Comparison of ENCODE assay signal across 21 mouse cellular contexts in the genomic region with DNA sequence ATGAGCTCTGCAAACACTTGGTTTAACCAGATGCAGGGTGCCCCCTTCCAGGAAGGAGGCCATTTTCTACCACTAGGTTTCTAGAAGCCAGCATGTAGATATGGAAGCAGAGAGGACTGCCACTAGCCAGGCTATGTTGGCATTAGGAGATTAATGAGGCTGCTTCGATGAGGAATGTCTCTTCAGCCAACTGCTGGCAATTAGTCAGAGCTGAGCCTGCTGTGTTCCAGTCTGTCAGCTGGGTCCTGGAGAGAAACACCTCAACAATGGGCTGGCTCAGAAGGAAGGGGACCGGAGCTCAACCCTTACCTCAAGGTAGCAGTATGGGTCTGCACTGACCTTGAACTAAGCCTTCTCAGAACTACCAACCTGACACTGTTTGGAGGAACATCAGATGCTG. TPM values are rescaled to one million over a fixed set of nuclear protein-coding genes. Genes with fewer than 3 reads are reported as not detected.
A peak's percentile ranks its signal among the peaks of the same experiment; 100 is the strongest.
DNase-seq lines count a peak whose midpoint lies in the region; ATAC-seq and TF ChIP-seq lines count a peak whose summit lies in the region.
"Had no signal": no experiment of that assay in that cellular context is flagged by ENCODE, and none has a peak within 500 bp of the region (broad histone marks: within the 10 kb centered on the region; RNA-seq: fewer than 3 reads in every experiment).

No protein-coding gene starts in this region.

- peaks cover 26% of the 10 kb centered on the region; the same call in 1 of the 2 replicates for H3K27me3 ChIP-seq in forebrain, embryonic 13.5 days
- H3K27me3 ChIP-seq in forebrain, postnatal 0 days (ENCODE audit: insufficient read depth, low read length): no peaks in the 10 kb centered on the region
- H3K27me3 ChIP-seq in midbrain, postnatal 0 days (ENCODE audit: insufficient read depth, low read length): no peaks in the 10 kb centered on the region
- H3K27me3 ChIP-seq in midbrain, embryonic 14.5 days (ENCODE audit: control insufficient read depth, insufficient read depth, low read length): no peaks in the 10 kb centered on the region
- H3K27me3 ChIP-seq in cerebellum, adult 2 months (ENCODE audit: control insufficient read depth, insufficient read depth, low read length): no peaks in the 10 kb centered on the region
- H3K27me3 ChIP-seq in limb, embryonic 10.5 days (ENCODE audit: low read depth, poor library complexity, severe bottlenecking): no peaks in the 10 kb centered on the region
- H3K27me3 ChIP-seq: heart, embryonic 15.5 days had no signal

- peaks cover 50% of the 10 kb centered on the region for H3K4me1 ChIP-seq in forebrain, embryonic 13.5 days
- peaks cover 11% of the 10 kb centered on the region for H3K4me1 ChIP-seq in forebrain, postnatal 0 days (ENCODE audit: insufficient read depth)
- no peaks in the 10 kb centered on the region for H3K4me1 ChIP-seq in midbrain, postnatal 0 days (ENCODE audit: insufficient read depth, low read length)
- peaks cover 36% of the 10 kb centered on the region for H3K4me1 ChIP-seq in midbrain, embryonic 14.5 days (ENCODE audit: control insufficient read depth, insufficient read depth, low read length)
- H3K4me1 ChIP-seq in cerebellum, adult 2 months (ENCODE audit: control insufficient read depth, insufficient read depth, low read length): peaks cover 18% of the 10 kb centered on the region
- peaks cover 62% of the 10 kb centered on the region for H3K4me1 ChIP-seq in limb, embryonic 10.5 days

- DNase-seq in forebrain, postnatal 0 days: no peak
- DNase-seq in midbrain, postnatal 0 days (ENCODE audit: low spot score): peak; percentile 52
- DNase-seq in midbrain, embryonic 14.5 days: no peak
- DNase-seq in cerebellum, adult 2 months: peak; percentile 58 to 72
- no peak for DNase-seq in limb, embryonic 10.5 days (ENCODE audit: low spot score)
- DNase-seq in layer of hippocampus, postnatal 10 days (ENCODE audit: low spot score in 2 of 2): no peak
- no peak for DNase-seq in testis, postnatal 14 days (ENCODE audit: low spot score)
- DNase-seq: adrenal gland, postnatal 10 days; kidney, adult 11 months; right cerebral cortex, postnatal 14 days had no signal

- no peak overlapping the region for H3K9ac ChIP-seq in forebrain, embryonic 13.5 days
- H3K9ac ChIP-seq in forebrain, postnatal 0 days: no peak overlapping the region
- H3K9ac ChIP-seq in midbrain, postnatal 0 days (replicated peaks; ENCODE audit: low read length, poor library complexity, severe bottlenecking): no peak overlapping the region
- H3K9ac ChIP-seq in midbrain, embryonic 14.5 days (replicated peaks; ENCODE audit: low read length): no peak overlapping the region
- H3K9ac ChIP-seq: heart, embryonic 15.5 days; limb, embryonic 13.5 days; liver, embryonic 14.5 days had no signal

- no peaks in the 10 kb centered on the region for H3K36me3 ChIP-seq in forebrain, embryonic 13.5 days (ENCODE audit: poor library complexity, severe bottlenecking)
- no peaks in the 10 kb centered on the region for H3K36me3 ChIP-seq in forebrain, postnatal 0 days (ENCODE audit: insufficient read depth)
- no peaks in the 10 kb centered on the region for H3K36me3 ChIP-seq in midbrain, postnatal 0 days (ENCODE audit: insufficient read depth, low read length)
- H3K36me3 ChIP-seq in midbrain, embryonic 14.5 days (ENCODE audit: control insufficient read depth, insufficient read depth, low read length): no peaks in the 10 kb centered on the region
- H3K36me3 ChIP-seq in limb, embryonic 10.5 days: no peaks in the 10 kb centered on the region
- H3K36me3 ChIP-seq: embryonic facial prominence, embryonic 10.5 days; heart, embryonic 15.5 days; limb, embryonic 13.5 days had no signal

- no peak for ATAC-seq in forebrain, embryonic 13.5 days
- no peak for ATAC-seq in forebrain, postnatal 0 days
- no peak for ATAC-seq in midbrain, postnatal 0 days (ENCODE audit: low FRiP score)
- ATAC-seq in midbrain, embryonic 14.5 days (ENCODE audit: low FRiP score, low TSS enrichment): no peak
- ATAC-seq: forebrain, embryonic 14.5 days; lung, postnatal 0 days had no signal

- WGBS in forebrain, embryonic 13.5 days: 46% methylated on average over 2 of the region's 2 CpGs
- WGBS in forebrain, postnatal 0 days: 35% methylated on average over 2 of the region's 2 CpGs
- WGBS in midbrain, postnatal 0 days: 54% methylated on average over 2 of the region's 2 CpGs
- WGBS in midbrain, embryonic 14.5 days: 40% methylated on average over 2 of the region's 2 CpGs
- 17% methylated on average over 2 of the region's 2 CpGs for whole genome bisulfite sequencing in cerebellum, adult 2 months
- WGBS in limb, embryonic 10.5 days: 48% methylated on average over 2 of the region's 2 CpGs

- no peak for TF ChIP-seq POLR2A in cerebellum, adult 2 months (IDR thresholded peaks at IDR 0.05; ENCODE audit: borderline replicate concordance, insufficient read depth, low read length)

- no peak overlapping the region for H3K4me3 ChIP-seq in forebrain, embryonic 13.5 days
- H3K4me3 ChIP-seq in forebrain, postnatal 0 days (ENCODE audit: low read depth, low read length): no peak overlapping the region
- H3K4me3 ChIP-seq in midbrain, postnatal 0 days (ENCODE audit: low read depth, low read length): no peak overlapping the region
- no peak overlapping the region for H3K4me3 ChIP-seq in midbrain, embryonic 14.5 days (replicated peaks; ENCODE audit: low read depth, low read length)
- H3K4me3 ChIP-seq in cerebellum, adult 2 months (replicated peaks; ENCODE audit: insufficient read depth, low read depth, low read length): no peak overlapping the region
- no peak overlapping the region for H3K4me3 ChIP-seq in limb, embryonic 10.5 days
- H3K4me3 ChIP-seq: embryonic facial prominence, embryonic 10.5 days; heart, embryonic 15.5 days; limb, embryonic 13.5 days had no signal

- H3K27ac ChIP-seq in forebrain, embryonic 13.5 days: peak overlapping the region; percentile 63; the same call in 1 of the 2 replicates
- H3K27ac ChIP-seq in forebrain, postnatal 0 days (ENCODE audit: low read depth, low read length): no peak overlapping the region
- no peak overlapping the region for H3K27ac ChIP-seq in midbrain, postnatal 0 days (ENCODE audit: low read depth, low read length)
- no peak overlapping the region for H3K27ac ChIP-seq in midbrain, embryonic 14.5 days (replicated peaks; ENCODE audit: low read depth, low read length)
- no peak overlapping the region for H3K27ac ChIP-seq in cerebellum, adult 2 months (ENCODE audit: insufficient read depth, low read length)
- H3K27ac ChIP-seq in limb, embryonic 10.5 days: peak overlapping the region; percentile 62; the same call in 1 of the 2 replicates
- H3K27ac ChIP-seq: kidney, postnatal 0 days; limb, embryonic 13.5 days; liver, embryonic 14.5 days had no signal

- no peak for TF ChIP-seq CTCF in forebrain, postnatal 0 days (IDR thresholded peaks at IDR 0.05; ENCODE audit: low read depth)
- TF ChIP-seq CTCF in midbrain, postnatal 0 days (IDR thresholded peaks at IDR 0.05): no peak
- no peak for TF ChIP-seq CTCF in cerebellum, adult 2 months (IDR thresholded peaks at IDR 0.05; ENCODE audit: borderline replicate concordance, insufficient read depth, low read depth, low read length)

- no peaks in the 10 kb centered on the region for H3K9me3 ChIP-seq in forebrain, embryonic 13.5 days (replicated peaks)
- H3K9me3 ChIP-seq in forebrain, postnatal 0 days (ENCODE audit: low read length): no peaks in the 10 kb centered on the region
- no peaks in the 10 kb centered on the region for H3K9me3 ChIP-seq in midbrain, postnatal 0 days (ENCODE audit: low read length)
- no peaks in the 10 kb centered on the region for H3K9me3 ChIP-seq in midbrain, embryonic 14.5 days (ENCODE audit: control insufficient read depth, low read length)
- H3K9me3 ChIP-seq in limb, embryonic 10.5 days (replicated peaks): no peaks in the 10 kb centered on the region
- H3K9me3 ChIP-seq: embryonic facial prominence, embryonic 10.5 days; heart, embryonic 15.5 days; limb, embryonic 13.5 days had no signal

- H3K4me2 ChIP-seq in forebrain, embryonic 13.5 days: no peak overlapping the region
- H3K4me2 ChIP-seq in forebrain, postnatal 0 days (ENCODE audit: low read depth): no peak overlapping the region
- no peak overlapping the region for H3K4me2 ChIP-seq in midbrain, postnatal 0 days (ENCODE audit: low read depth, low read length, poor library complexity, severe bottlenecking)
- H3K4me2 ChIP-seq in midbrain, embryonic 14.5 days (ENCODE audit: low read length): no peak overlapping the region
- H3K4me2 ChIP-seq: heart, embryonic 15.5 days; limb, embryonic 13.5 days had no signal

RNA-seq across cellular contexts. Expression of gene Camk1g, which starts 17.1 kb away (rescaled TPM):
- polyA plus RNA-seq in forebrain, embryonic 13.5 days (2015; fragmentation: Nextera tagmentation; extraction: Ambion mirVana): 26.7 and 30.0 TPM in 2 replicates
- total RNA-seq in forebrain, postnatal 0 days (2014; rRNA removed): 50.3 and 56.1 TPM in 2 replicates
- polyA plus RNA-seq in forebrain, postnatal 0 days (2015; fragmentation: Nextera tagmentation; extraction: Ambion mirVana): 37.4 and 46.0 TPM in 2 replicates
- 48.1 and 54.7 TPM in 2 replicates for total RNA-seq in midbrain, postnatal 0 days (2014; rRNA removed)
- 46.6 and 50.3 TPM in 2 replicates for polyA plus RNA-seq in midbrain, postnatal 0 days (2015; fragmentation: Nextera tagmentation; extraction: Ambion mirVana)
- polyA plus RNA-seq in midbrain, embryonic 14.5 days (2014; fragmentation: Nextera tagmentation; extraction: Ambion mirVana): 46.0 and 47.7 TPM in 2 replicates
- 23.4 and 26.4 TPM in 2 replicates for polyA plus RNA-seq in cerebellum, adult 2 months (2012; rRNA removed)
- 8.2 and 13.2 TPM in 2 replicates for polyA plus RNA-seq in limb, embryonic 10.5 days (2016; fragmentation: Nextera tagmentation; extraction: Ambion mirVana)
- 10 to 100 TPM; 39.3 to 40.3 TPM for total RNA-seq in layer of hippocampus, postnatal 10 days (2021)
- total RNA-seq: hematopoietic stem cell, adult 5-6 weeks; megakaryocyte progenitor cell, adult 5-6 weeks; monocyte, adult 5-6 weeks had no signal

Comparison
In these comparisons a context has a peak if more than half of its experiments do, and no peak if none do; other contexts are left out.
1. H3K27ac ChIP-seq: peak in forebrain, embryonic 13.5 days (single experiment) and limb, embryonic 10.5 days (single experiment); none in forebrain, postnatal 0 days (single experiment), midbrain, postnatal 0 days (single experiment), midbrain, embryonic 14.5 days (single experiment) and cerebellum, adult 2 months (single experiment).
2. DNase-seq: peak in midbrain, postnatal 0 days (single experiment) and cerebellum, adult 2 months (2 of 2); none in forebrain, postnatal 0 days (single experiment), midbrain, embryonic 14.5 days (single experiment), limb, embryonic 10.5 days (single experiment), layer of hippocampus, postnatal 10 days (0 of 2) and testis, postnatal 14 days (single experiment).